Mouse (Mus musculus) G1E-ER4 (cell line): ENCODE results near the gene 9230112D13Rik. TPM values are rescaled to one million over a fixed set of nuclear protein-coding genes. Genes with fewer than 3 reads are reported as not detected.

Experiments used
- GATA1 ChIP-seq: IDR thresholded peaks from one replicate; pipeline ENCODE4 v1.8.0; 2012; ENCODE audit warnings: low read length, inconsistent platforms
- polyA plus RNA-seq: library from polyadenylated mRNA; stranded (reverse); fragments of >175 nt; gene quantifications from 2 replicates; pipeline ENCODE4 v1.2.3, GENCODE M21; 2012

Gene 9230112D13Rik
- polyA plus RNA-seq, 1 experiment: not detected

DNA sequence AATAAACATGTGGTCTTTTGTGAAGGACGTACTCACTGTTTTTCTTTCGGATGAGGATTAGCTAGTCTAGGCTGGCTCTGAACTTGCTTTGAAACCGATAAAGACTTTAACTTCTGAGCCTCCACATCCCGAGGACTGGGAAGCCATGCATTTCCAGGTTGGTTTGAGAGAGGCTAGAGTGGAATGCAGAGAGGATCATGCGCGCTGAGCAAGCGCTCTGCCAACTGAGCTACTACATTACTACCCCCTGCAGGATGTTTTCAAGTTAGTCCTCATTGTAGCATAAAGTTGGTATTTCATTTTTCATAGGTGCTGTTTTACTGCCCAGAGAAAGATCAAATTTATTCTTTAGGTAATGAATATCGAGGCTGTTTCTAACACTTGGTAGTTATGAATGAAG is 36.4 kb downstream of the 9230112D13Rik start:
- TF ChIP-seq GATA1: no peak

DNA sequence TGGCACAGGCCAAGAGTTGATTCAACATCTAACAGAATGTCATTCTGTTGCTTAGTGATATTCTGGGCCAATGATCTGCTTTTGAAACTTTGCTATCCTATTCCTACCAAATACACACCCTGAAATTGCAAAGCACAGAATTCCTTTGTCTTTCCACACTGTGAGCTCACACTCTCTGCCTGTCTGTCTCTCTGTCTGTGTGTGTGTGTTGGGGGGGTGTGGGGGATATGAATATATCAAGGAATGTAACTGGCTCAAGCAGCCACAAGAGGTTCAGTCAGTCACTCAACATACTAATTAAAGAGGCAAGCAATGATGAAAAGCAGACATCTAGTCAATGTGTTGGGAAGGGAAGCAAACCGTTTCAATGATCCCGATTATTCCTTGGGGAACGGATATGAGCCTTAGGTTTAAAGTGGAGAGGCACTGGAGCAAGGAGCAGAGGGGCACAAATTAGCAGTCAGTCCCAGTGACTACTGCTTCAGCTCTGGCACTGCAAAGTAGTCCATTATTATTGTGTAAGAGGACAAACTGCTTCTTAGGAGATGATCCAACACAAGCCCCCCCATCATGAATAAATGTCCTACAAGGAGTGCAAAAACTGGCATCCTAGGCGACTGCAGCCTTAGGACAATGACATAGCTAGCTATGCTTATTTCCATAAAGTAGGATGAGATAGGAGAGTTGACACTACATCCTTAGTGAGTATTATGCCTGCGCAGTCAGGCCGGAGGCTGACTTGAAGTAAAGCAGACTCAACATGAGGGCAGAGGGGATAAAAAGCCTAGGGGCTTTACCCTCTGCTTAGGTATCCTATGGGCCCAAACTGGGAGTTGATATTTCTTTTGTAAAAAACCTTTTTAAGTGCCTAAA is 38.9 kb downstream of the 9230112D13Rik start:
- TF ChIP-seq GATA1: no peak

DNA sequence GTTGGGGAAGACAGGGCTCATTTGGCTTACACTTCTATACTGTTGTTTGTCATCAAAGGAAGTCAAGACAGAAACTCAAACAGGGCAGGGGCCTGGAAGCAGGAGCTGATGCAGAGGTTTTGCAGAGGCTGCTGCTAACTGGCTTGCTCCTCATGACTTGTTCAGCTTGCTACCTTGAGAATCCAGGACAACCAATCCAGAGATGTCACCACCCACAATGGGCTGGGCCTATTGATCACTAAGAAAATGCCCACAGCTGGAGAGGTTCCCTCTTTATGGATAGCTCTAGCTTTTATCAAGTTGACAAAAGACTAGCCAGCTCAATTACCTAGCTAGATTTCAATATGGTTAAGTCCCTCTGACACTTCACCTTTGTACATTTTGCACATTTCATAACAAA is 51.0 kb downstream of the 9230112D13Rik start:
- no peak for TF ChIP-seq GATA1

DNA sequence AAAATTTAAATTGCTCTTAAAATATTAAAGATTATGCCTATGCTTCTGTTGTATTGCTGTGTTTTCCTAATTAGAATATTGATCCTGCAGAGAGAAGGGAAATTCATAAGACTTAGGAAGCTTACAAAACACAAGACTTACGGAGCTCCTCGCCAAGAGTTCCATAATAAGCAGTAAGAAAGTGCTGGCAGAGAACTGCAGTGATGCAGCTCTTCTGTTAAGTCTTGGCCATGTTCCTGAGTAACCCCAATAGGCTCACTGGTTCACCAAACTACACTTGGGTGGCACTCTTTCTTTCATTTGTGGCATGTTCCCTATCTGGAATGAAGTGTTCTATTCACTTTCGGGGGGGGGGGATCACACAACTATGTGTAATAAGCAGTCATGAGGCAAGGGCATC is 56.3 kb downstream of the 9230112D13Rik start:
- TF ChIP-seq GATA1: no peak

Other genes with a start within 250 kb of the 9230112D13Rik start
- 7.0 and 11.6 TPM in 2 replicates for gene Shld2, start 212.3 kb downstream of the 9230112D13Rik start, polyA plus RNA-seq
- gene Glud1, start 212.1 kb downstream of the 9230112D13Rik start, polyA plus RNA-seq: 48.7 and 65.8 TPM in 2 replicates
- not detected in 2 replicates for gene Fam25c, start 167.4 kb downstream of the 9230112D13Rik start, polyA plus RNA-seq
- gene Sncg, start 148.0 kb downstream of the 9230112D13Rik start, polyA plus RNA-seq: not detected in 2 replicates
- 0.01 TPM in 1 of 2 replicates, not detected in the other for gene Mmrn2, start 147.3 kb downstream of the 9230112D13Rik start, polyA plus RNA-seq
- not detected in 2 replicates for gene Bmpr1a, start 19.5 kb downstream of the 9230112D13Rik start, polyA plus RNA-seq
- gene Ldb3, start 65.9 kb upstream of the 9230112D13Rik start, polyA plus RNA-seq: not detected in 2 replicates
- gene Opn4, start 77.3 kb upstream of the 9230112D13Rik start, polyA plus RNA-seq: not detected in 2 replicates
- gene Wapl, start 151.1 kb upstream of the 9230112D13Rik start, polyA plus RNA-seq: 22.5 and 33.9 TPM in 2 replicates